Mouse (Mus musculus) B cell, adult 2 months (primary cell): ENCODE measurements around the gene Mymk.

Experiments
- DNase-seq, 2 experiments: peaks; one replicate each; pipeline ENCODE4 v3.0.0; 2022

Mymk gene

DNA sequence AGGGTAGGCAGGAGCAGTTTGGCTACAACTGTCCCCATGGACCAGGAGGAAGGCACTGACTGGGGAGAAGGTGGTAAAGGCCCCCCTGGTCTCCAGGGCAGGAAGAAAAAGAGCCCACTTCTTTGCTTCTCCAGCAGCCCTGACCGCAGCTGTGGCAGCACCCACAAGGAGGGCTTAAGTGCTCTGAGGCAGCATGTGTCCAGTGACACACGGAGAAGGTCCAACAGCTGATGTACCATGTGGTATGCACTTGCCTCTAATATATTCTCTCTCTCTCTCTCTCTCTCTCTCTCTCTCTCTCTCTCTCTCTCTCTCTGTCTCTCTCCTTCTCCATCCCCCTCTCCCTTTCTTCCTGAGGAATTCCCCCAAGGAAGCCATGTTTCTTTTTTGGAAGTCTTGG is at the start of gene Mymk:
TSS of gene Mymk (minus strand) at position 202 of the 400 bp plus-strand sequence.
- DNase-seq: no peak

DNA sequence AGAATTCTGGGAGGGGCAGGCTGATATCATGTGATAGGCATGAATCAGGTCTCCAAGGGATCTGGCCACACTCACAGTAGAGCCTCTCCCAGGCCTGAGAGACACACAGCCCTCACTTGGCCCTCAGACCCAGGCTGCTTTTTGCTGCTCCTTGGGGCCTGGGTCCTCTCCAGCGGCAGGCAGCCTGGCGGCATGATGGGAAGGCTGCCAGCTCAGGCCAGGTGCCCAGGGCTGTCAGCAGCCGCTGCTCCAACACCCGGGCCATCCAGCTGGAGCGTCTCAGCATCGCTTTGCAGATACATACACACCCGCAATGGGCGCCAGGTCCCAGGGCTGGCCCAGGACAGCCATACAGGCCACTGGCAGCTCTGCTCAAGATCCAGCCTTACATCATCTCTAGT is 48.3 kb upstream of the Mymk start:
- DNase-seq: no peak

GRCm38 (mm10) chr2:27119766-27120165 is 47.8 kb upstream of the Mymk start:
- DNase-seq: no peak

- DNase-seq: no peak
Observed at GRCm38 (mm10) chr2:27118452-27118851, 46.5 kb upstream of the Mymk start.

DNA sequence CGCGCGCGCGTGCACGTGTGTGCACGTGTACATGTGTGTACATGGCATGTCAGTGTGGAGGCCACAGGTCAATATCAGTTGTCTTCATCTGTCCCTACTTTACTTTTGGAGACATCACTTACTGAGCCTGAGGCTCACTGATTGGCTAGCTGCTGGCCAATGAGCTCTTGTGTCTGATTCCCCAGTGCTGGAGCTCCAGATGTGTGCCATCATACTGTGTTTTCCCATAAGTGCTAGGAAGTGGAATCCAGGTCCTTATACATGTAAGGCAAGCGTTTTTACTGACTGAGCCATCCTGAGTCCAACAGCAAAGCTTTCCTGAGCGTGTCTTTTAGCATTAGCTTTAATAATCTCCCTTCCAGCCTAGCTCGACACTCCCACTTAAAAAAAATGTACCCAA is 42.2 kb upstream of the Mymk start:
- DNase-seq: no peak

- no peak for DNase-seq
Observed at GRCm38 (mm10) chr2:27112585-27112984, 40.6 kb upstream of the Mymk start.

DNA sequence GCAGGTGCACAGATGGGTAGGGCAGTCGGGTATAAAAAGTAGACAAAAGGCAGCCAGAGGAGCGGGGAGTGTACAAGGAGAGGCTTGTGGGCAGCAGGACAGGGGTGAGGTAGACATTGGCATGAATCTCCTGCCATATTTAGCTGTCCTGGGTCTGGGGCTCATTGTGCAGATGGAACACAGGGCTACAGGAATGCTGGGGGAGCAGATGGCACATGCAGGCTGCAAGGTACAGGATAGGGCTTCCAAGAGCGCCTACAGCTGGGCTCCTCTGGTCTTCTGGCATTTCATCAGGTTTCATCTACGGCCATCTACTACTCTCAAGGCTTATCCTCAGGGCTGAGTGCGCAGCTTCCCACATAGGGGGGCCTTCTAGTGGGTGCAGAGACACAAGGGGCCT is 37.1 kb upstream of the Mymk start:
- DNase-seq: no peak

- DNase-seq: no peak
Observed at GRCm38 (mm10) chr2:27108144-27108543, 36.2 kb upstream of the Mymk start.

GRCm38 (mm10) chr2:27106816-27107215 is 34.8 kb upstream of the Mymk start:
- DNase-seq: no peak

DNA sequence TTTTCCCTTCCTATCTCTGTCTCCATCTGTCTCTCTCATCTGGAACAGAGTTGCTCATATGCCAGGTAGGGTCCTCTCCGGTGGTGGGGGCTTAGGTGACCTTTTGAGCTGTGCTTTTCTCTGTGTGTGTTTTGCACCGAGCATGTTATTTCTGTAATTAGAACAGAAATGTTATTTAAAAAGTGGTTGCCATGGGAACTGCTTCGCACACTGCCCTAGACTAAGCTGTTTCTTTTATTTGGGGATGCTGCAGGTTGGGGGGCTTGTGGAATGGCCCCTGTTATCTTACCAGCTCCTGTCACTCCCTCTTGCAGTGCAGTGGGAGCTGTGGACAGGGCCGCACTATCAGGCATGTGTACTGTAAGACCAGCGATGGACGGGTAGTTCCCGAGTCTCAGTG is 31.6 kb upstream of the Mymk start:
- no peak for DNase-seq

GRCm38 (mm10) chr2:27097776-27098175 is 25.8 kb upstream of the Mymk start:
- DNase-seq: peak in 1 of 2 experiments; percentile 39

GRCm38 (mm10) chr2:27097241-27097656 is 25.3 kb upstream of the Mymk start:
- DNase-seq: peak; percentile 31 to 40

GRCm38 (mm10) chr2:27096341-27096981 is 24.5 kb upstream of the Mymk start:
- no peak for DNase-seq

- no peak for DNase-seq
Observed at GRCm38 (mm10) chr2:27095178-27095577, 23.2 kb upstream of the Mymk start.

DNA sequence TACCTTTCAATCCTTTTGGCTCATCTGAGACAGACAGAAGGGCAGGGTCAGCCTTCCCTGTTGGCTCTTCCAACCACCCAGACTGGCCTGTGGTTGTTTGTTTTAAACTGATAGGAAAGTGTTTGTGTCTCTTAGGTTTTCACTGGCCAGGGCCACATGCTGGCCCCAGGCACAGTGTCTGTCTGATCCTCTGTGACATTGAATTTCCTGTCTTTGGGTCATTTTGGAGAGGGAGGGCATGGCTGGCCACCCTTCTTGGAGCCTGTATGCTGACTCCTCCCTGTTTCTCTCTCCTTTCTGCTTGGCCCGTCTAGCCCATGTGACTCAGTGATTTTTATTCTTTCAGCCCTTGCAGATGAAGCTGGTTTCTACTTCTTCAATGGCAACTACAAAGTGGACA is 17.3 kb upstream of the Mymk start:
- DNase-seq: no peak

DNA sequence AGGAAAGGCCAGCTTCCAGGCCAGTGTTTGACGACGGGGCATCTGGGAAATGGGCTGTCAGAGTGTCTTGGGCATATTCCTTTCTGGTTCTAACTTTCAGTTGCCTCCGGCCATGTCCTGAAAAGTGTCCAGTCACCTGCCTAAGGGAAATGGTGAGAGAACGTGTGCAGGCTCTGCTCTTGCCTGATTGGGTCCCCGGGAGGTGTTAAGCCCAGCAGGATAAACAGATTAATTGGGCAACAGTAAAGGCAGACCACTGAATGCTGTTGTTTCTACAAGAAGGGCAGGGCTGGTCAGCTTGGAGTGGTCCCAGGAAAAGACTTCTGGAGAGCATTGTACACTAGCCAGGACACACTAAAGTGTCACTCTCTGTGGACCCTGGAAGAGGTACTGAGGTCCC is 16.7 kb upstream of the Mymk start:
- DNase-seq: no peak

DNA sequence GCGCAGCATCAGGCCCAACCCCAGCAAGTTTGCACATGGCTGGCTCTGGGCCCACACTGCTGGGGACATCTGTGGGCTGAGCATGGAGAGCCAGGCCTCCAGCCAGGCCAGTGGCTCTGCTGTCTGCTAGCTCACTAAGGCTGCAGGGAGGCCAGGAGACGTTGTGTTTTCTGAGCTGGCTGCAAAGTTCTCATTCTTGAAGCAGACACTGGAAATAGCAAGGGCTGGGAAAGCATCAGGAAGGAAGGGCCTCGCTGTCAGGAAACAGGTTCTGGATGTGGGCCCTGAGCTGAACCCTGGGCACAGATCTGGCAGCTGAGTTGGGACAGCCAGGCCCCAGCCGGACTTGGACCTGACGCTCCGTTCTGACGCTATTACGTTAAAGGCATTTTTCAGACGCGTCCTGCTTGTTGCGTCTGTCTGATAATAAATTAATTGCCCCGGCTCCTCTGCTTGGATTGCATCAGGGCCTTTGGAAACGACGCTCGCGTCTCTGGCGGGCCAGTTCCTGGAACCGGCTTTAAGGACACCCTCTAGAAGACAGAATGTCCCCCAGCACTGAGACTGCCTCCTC is 16.2 kb upstream of the Mymk start:
- DNase-seq: no peak

DNA sequence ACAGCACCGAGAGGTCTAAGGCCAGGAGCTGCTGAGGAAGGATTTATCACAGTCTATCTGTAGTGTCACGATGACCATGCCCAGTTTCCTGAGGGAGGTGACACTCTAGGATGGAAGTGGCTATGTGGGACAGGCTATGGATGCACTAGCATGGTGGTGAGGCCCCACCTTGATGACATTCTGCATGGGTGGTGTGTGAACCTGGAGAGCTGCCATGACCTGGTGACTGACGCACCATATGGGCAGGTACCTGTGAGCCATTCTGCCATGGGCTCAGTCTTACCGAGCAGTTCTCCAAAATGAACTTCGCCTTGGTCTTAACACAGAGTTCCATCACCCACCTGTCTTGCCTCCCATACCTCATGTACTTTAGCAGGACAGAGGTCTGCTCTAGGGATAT is 15.6 kb upstream of the Mymk start:
- no peak for DNase-seq

DNA sequence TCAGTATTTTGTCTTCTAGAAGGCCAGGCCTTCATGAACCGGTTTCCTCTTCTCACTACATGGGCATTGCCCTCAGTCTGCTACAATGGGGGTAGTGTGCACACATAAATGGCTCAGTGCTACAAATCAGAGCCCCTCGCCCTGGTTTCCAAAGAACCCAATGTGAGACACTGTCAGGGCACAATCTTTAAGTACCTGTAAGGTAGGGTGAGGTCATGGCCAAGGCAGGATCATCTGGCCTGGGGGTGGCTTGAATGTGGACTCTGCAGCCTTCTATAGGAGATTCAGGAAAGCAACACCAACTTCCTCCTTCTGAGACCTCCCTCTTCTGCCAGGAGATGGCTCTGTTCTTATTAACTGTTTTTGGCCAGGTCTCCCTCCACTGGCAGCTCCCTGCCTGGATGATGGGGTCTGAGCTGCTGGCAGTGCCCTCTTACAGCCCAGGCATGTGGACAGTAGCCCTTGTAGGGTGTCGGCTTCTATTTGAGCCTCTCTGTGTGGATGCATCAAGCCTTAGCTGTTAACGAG is 14.6 kb upstream of the Mymk start:
- no peak for DNase-seq

DNA sequence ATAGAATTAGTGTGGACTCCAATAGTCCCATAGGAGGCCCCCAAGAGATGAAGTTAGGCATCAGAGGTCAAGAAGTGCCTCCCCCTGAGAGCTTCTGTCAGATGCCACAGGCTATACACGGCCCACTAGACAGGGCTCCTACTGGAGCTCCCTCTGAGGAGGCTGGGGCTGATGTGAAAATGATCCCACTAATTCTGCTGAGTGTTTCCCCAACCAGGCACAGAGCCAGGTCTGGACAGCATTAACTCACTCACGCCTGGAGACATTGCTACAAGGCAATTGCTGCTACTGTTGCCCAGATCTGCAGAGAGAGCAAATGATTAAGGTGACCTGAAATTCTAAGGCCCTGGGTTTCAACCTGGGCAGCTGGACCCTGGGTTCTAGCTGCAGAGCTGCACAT is 13.8 kb upstream of the Mymk start:
- DNase-seq: no peak

GRCm38 (mm10) chr2:27084963-27085362 is 13.0 kb upstream of the Mymk start:
- no peak for DNase-seq

DNA sequence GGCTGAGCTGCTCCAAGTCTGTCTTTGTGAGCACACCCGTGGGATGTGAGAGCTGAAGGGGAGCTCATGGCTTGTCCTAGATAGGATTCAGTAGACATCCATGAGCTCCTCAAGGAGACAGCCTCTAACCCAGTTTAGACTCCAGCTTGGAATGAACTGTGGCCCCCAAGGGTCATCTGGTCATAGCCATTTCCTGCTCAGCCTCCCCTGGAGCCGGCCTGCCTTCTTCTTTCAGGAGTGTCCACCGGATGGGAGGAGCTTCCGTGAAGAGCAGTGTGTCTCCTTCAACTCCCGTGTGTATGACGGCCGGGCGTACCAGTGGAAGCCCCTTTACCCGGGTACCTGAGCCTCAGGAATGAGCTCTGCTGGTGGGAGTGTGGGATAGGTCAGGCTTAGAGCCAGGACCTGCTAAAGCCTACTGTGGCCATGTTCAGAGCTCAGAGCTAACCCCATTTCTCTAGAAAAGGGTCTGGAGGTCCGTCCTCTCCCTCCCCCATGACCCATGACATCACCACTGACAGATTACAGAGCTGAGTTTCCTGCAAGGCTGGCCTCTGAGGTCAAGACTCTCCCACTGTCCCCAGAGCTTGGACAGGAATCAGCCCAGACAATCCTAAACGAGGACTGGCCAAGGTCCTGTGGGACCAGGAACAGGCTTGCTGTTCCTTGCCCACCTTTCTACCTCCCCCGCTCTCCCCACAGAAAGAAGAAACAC is 11.9 kb upstream of the Mymk start:
- DNase-seq: no peak

DNA sequence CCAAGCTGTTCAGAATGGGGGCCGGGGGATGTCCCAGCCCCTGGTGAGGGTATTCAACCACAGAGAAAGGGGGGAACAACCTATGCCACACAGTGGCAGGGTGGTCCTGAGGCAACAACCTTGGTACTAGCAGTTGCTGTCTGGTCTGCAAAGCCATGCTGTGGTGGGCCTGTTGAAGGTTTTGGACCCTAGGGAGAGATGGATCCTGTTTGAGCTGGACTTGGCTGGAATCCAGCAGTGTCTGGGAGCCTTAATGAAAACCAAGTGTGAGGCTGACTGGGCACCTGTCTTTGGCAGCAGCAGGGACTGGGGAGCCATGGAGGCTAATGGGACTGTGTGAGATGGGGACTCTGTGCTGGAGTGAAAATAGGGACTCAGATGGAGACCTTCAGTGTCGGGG is 7.7 kb upstream of the Mymk start:
- DNase-seq: no peak

DNA sequence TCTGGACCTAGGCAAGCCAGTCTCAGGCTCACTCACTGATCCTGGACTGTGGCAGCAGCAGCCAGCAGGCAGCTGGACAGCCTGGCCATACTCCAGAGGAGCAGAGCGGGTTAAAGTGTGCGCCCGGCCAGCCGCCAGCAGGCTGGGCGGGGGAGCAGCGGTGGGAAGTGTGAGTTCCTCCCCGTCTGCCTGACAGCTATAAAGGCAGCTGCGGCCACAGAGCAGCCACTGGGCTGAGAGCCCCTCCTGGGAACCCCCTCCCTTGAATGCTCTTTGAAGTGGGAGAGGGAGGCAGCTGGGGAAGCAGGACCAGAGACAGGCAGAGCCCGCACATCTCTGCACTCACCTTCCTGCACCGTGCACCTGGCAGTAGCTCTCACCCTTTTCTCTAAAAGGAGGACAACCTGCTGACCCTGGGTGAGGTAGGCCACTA is 7.2 kb upstream of the Mymk start, which contains the start of gene Adamtsl2:
TSS of gene Adamtsl2 (plus strand) at position 228 of the 433 bp plus-strand sequence.
- peak in 1 of 2 experiments; percentile 34 for DNase-seq
